Mouse (Mus musculus) lung, postnatal 0 days (tissue): Measurements from ENCODE around the gene Mtln.

Experiments
- CTCF ChIP-seq: IDR thresholded peaks from 2 replicates; pipeline ENCODE4 v1.5.1; 2016; ENCODE audit warnings: antibody characterized with exemption, mild to moderate bottlenecking
- EP300 ChIP-seq: IDR thresholded peaks from 2 replicates; pipeline ENCODE4 v1.6.1; 2016; ENCODE audit warnings: antibody characterized with exemption, mild to moderate bottlenecking, control low read depth

- no peak for TF ChIP-seq CTCF
- TF ChIP-seq EP300, result no peak
Observed at GRCm38 (mm10) chr2:127754113-127754512, 38.2 kb downstream of the Mtln start.
